Mouse (Mus musculus) gonadal fat pad, adult 2 months (tissue): ENCODE data around the gene Tlk2. TPM values are rescaled to one million over a fixed set of nuclear protein-coding genes. Genes with fewer than 3 reads are reported as not detected.
"Not testable (repeated sequence)": the region's sequence is repeated elsewhere in the genome, so short reads cannot be mapped to it uniquely, and the experiment has no call there.

Experiments used
- DNase-seq: peaks from one replicate; pipeline ENCODE4 v3.0.0-alpha.2; 2012; ENCODE audit warnings: low read depth
- polyA plus RNA-seq: library from polyadenylated mRNA; depleted of rRNA; stranded (reverse); fragments of >200 nt; gene quantifications from 2 replicates; pipeline ENCODE4 v1.2.3, GENCODE M21; 2012; rRNA removed

Tlk2 gene
- polyA plus RNA-seq, result 19.9 and 22.8 TPM in 2 replicates

DNA sequence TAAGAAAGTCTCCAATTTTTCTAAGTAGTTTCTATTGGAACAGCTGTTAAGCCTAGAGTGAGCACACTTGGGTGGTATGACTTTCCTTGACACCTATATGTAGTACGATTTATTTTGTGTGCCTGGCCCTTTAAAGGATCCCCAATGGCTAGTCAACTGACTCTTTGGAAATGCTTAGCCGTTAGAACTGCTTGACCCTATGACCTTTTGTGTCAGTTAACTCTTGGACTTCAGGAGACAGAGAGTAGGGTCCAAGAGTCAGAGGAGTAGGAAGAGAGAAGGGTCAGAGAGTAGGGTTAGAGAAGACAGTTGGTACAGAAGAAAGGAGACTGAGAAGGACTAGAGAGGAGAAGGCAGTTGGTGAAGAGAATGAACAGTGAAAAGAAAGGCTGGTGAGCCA lies at the start of gene Tlk2:
Tlk2 (plus strand) TSS at position 292 of the 400 bp plus-strand sequence.
- DNase-seq, result no peak

GRCm38 (mm10) chr11:105135692-105136091 lies 42.9 kb upstream of the Tlk2 start:
- no peak for DNase-seq

- not testable (repeated sequence) for DNase-seq
Observed at GRCm38 (mm10) chr11:105137255-105137654, 41.4 kb upstream of the Tlk2 start.

- DNase-seq, result not testable (repeated sequence)
Observed at GRCm38 (mm10) chr11:105140512-105140911, 38.1 kb upstream of the Tlk2 start.

GRCm38 (mm10) chr11:105141115-105141514 lies 37.5 kb upstream of the Tlk2 start:
- DNase-seq, result no peak

GRCm38 (mm10) chr11:105143564-105143963 lies 35.0 kb upstream of the Tlk2 start:
- DNase-seq, result no peak

DNA sequence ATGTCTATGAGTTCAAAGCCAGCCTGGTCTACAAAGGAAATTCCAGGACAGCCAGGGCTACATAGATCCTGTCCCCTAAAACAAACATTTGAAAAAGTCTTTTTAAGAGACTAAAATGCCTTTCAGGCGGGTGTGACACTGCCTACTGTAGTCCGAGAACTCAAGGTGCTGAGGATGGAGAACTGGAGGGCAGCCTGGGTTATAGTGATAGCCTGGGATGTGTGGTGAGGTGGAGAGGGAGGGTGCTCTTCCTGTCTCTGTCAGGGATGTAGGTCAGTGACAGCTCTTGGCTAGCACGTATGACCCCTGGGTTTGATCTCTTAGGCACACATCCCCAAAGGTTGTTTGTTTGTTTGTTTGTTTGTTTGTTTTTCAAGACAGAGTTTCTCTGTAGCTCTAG lies 34.5 kb upstream of the Tlk2 start:
- no peak for DNase-seq

DNA sequence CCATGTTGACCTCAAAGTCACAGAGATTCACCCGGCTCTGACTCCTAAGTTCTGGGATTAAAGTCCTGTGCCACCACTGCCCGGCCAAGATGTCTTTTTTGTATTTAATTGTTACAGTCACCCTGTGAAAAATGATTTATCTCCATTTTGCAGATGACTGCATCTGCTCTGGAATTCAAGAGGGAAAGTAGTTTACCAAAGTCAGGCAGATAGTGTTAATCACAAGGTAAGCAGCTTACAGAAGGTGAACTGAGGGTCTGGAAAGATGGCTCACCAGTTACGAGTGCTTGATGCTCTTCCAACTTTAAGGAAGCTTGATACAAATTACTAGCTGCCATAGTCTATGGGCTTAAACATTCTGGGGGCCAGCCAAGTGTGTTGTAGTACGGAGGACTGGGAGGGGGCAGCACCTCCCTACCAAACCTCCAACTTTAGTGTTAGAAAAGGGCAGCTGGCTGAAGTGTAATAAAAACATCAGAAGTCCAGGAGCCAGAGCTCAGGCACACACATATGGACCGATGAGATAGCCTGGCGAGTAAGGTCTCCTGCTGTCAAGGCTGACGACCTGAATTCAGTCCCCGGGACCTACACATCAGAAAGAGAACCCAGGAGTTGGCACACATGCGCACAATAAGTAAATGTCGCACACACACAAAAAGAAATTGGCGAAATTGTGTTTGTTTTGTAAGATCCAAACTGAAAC lies 33.9 kb upstream of the Tlk2 start:
- no peak for DNase-seq

DNA sequence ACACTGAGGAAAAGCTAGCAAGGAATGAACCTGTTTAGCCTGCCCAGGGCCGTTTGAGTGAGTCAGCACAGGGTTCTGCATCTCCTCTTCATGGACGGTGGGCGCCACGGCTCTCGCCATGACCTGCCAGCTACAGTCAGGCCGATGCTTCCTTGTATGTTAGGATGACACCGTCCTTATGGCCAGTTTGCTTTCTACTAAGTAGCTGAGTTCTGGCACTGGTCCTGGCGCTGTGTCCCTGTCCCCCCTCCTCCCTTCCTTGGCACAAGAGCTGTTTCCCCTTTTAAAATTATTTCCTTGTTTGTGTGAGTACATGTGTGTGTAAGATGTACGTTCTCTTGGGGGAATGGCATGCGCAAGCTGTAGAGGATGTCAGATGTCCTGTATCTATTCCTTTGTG lies 33.4 kb upstream of the Tlk2 start:
- no peak for DNase-seq

DNA sequence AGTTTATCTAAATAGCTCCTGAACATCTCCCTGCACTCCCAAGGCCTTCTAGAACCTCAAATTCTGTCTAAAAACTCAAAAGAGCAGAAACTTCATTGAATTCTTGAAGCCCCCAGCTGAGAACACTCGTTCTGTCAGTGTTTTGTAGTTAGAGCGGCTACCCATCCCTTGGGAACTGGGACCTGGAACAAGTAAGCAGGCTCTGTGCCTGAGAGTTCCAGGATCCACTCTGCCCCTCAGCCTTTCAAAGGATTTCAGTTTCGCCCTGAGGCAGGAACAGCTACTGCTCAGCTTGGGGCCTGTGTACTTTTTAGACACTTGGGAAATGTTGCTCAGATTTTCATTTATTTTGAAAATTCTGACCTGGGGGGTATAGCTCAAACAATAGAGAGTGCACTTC lies 32.0 kb upstream of the Tlk2 start, which contains the start of gene Gm10842:
Gm10842 (plus strand) TSS at position 301 of the 400 bp plus-strand sequence.
- DNase-seq, result no peak

DNA sequence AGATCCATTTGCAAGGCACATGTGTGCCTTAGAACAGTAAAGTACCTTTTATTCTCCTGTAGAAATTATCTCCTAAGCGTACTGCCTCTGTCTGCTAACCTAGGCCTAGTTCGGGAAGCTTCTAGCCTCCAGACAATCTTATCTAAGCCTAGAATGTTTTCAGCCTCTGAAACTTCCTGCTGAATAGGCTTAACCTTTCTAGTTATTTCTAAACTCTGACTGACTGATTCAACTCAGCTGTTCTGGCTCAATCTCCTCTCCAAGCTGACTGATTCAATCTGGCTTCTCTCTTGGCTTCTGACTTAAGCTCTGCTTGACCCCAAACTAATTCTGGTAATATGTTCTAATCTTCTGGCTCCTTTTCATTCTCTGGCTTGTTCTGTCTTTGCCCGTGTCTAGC lies 29.3 kb upstream of the Tlk2 start:
- DNase-seq, result no peak

- DNase-seq, result no peak
Observed at GRCm38 (mm10) chr11:105149766-105150165, 28.8 kb upstream of the Tlk2 start.

DNA sequence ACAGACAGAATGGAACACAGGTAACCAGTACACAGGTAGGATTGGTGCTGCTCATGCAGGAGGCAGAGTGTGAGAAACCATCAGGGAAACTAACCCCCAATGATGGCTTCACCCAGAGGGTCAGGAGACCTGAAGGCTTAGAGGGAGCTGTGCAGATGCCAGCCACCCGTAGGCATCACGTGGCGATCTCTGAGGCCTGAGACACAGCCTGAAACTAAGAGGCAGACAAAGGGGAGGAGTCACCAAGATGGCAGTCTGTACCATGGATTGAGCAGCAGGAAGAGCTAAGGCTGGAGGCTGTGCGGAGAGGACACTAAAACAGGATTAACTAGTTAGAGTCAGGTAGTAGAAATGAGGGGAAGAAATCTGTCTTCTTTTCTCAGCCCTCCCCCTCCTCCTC lies 27.9 kb upstream of the Tlk2 start:
- DNase-seq, result no peak

DNA sequence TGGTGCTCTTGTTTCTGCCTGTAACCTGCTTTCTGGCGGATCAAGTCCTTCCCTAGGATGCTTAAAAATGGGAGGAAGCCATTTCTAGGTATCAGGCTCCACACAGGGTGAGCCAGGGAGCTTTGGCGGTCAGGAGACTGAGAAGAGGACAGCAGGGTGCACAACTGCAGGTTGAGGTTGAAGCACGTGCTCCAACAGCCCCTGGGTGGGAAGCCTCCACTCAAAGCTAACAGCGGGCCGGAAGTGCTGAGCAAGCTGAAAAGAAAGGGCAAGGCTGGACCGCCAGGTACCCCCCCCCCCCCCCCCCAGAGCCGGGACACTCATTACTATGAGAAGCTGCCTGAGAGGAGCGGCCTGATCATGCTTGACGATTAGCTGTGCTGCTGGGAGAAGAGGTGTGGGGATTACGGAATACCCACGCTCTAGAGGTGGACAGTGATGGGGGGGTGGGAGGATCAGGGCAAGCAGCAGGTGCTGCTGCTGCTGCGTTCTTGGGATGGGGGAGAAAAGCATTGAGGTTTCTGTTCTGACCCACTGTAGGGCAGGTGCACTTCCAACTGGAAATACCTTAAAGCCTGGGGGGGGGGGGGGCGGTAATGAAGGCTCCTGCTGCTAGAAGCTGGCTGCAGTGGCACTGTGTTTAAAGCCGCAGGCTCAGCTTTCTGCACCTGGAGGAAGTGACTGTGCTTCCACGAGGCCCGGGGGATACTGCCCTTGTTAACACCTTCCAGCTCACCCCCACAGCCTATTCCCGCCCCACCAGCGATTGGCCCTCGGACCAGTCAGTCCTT lies 27.2 kb upstream of the Tlk2 start:
- DNase-seq, result no peak

- DNase-seq, result no peak
Observed at GRCm38 (mm10) chr11:105152017-105152300, 26.6 kb upstream of the Tlk2 start.

- no peak for DNase-seq
Observed at GRCm38 (mm10) chr11:105152357-105152899, 26.2 kb upstream of the Tlk2 start.

GRCm38 (mm10) chr11:105153068-105153833 lies 25.4 kb upstream of the Tlk2 start:
- no peak for DNase-seq

GRCm38 (mm10) chr11:105155915-105156314 lies 22.7 kb upstream of the Tlk2 start:
- no peak for DNase-seq

- DNase-seq, result no peak
Observed at GRCm38 (mm10) chr11:105156748-105157267, 21.8 kb upstream of the Tlk2 start.

GRCm38 (mm10) chr11:105158047-105158446 lies 20.6 kb upstream of the Tlk2 start:
- no peak for DNase-seq

GRCm38 (mm10) chr11:105159673-105160360 lies 18.8 kb upstream of the Tlk2 start:
- DNase-seq, result no peak
